Mouse (Mus musculus) small intestine, adult 2 months (tissue): ENCODE data around the gene Txnip. TPM values are rescaled to one million over a fixed set of nuclear protein-coding genes. Genes with fewer than 3 reads are reported as not detected.

ENCODE experiments used
- H3K27ac ChIP-seq: fragments of 200-500 bp; 2 replicates; pipeline ENCODE4 v1.5.1; 2012; ENCODE audit warnings: low read depth, low read length, control low read depth, inconsistent platforms; ENCODE audit not compliant: insufficient read depth
- H3K27me3 ChIP-seq: fragments of 200-500 bp; 2 replicates; pipeline ENCODE4 v1.6.1; 2012; ENCODE audit warnings: mild to moderate bottlenecking, moderate library complexity, low read length, inconsistent platforms; ENCODE audit not compliant: control insufficient read depth, insufficient read depth
- H3K36me3 ChIP-seq: fragments of 200-500 bp; 2 replicates; pipeline ENCODE4 v1.6.1; 2012; ENCODE audit warnings: mild to moderate bottlenecking, low read length, control low read depth, inconsistent platforms; ENCODE audit not compliant: control insufficient read depth, insufficient read depth
- H3K4me1 ChIP-seq: fragments of 200-500 bp; 2 replicates; pipeline ENCODE4 v1.6.1; 2012; ENCODE audit warnings: low read length, inconsistent platforms, mixed read lengths; ENCODE audit not compliant: control insufficient read depth, insufficient read depth, insufficient read length
- H3K4me3 ChIP-seq: fragments of 200-500 bp; 2 replicates; pipeline ENCODE4 v1.5.1; 2012; ENCODE audit warnings: low read depth, mild to moderate bottlenecking, control low read depth, inconsistent platforms, low read length, moderate library complexity
- CTCF ChIP-seq: fragments of 200-500 bp; IDR thresholded peaks from 2 replicates; pipeline ENCODE4 v1.5.1; 2012; ENCODE audit warnings: low read depth, mild to moderate bottlenecking, control low read depth, inconsistent platforms, low read length, moderate library complexity, mixed read lengths; ENCODE audit not compliant: insufficient replicate concordance, insufficient read length; ENCODE audit errors: extremely low read depth
- POLR2A ChIP-seq: fragments of 200-500 bp; IDR thresholded peaks from 2 replicates; pipeline ENCODE4 v1.6.1; 2012; ENCODE audit warnings: low read depth, mild to moderate bottlenecking, control low read depth, inconsistent platforms, low read length, moderate library complexity
- WGBS: fragments of 180-500 bp; shearing (Covaris S2); methylation state at CpG from one replicate; pipeline ENCODE4 v1.1.7; 2018; 5-methylcytosine and 5-hydroxymethylcytosine counted together
- polyA plus RNA-seq: library from polyadenylated mRNA; depleted of rRNA; stranded (reverse); fragments of >200 nt; gene quantifications from 2 replicates; pipeline ENCODE4 v1.2.3, GENCODE M21; 2012

Gene Txnip
- polyA plus RNA-seq, 1 experiment, result 384 TPM

DNA sequence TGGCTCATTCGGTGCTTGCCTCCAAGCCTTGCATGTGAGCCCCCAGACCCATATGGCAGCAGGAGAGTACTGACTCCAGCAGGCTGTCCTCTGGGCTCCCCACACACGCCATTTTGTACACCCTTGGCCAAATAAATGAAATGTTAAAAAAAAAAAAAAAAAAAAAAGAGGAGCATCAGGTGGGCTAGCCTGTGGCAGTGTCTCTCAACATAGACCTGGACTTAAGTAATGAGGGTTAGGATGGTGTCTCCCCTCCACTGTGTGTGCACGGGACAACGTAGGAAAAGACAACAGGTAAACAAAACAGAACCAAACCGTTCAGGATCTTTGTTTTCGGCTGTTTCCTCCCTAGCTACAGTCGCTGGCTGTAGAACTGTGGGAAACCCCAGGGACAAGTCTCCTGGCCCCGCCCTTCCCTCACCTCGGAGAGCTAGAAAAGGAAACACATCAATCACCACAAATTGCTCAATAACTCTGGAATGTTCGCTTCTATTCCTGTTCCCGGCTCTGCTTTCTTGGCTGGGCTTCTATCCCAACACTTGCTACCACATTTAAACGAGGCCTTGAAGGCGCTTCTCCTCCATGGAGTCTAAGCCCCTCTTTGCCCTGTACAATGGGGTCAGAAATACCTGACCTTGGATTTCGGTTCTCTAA, 18.4 kb downstream of the Txnip start:
- Histone ChIP-seq H3K4me3 (peak overlapping the region; percentile 51), H3K27me3 (no peaks in the 10 kb centered on the region), H3K4me1 (peaks cover 33% of the 10 kb centered on the region), H3K36me3 (no peaks in the 10 kb centered on the region), H3K27ac (peak overlapping the region; percentile 100)
- 5% methylated on average over 14 of the region's 14 CpGs for whole genome bisulfite sequencing
- TF ChIP-seq CTCF (no peak), POLR2A (no peak; the same call in 1 of the 2 replicates)

DNA sequence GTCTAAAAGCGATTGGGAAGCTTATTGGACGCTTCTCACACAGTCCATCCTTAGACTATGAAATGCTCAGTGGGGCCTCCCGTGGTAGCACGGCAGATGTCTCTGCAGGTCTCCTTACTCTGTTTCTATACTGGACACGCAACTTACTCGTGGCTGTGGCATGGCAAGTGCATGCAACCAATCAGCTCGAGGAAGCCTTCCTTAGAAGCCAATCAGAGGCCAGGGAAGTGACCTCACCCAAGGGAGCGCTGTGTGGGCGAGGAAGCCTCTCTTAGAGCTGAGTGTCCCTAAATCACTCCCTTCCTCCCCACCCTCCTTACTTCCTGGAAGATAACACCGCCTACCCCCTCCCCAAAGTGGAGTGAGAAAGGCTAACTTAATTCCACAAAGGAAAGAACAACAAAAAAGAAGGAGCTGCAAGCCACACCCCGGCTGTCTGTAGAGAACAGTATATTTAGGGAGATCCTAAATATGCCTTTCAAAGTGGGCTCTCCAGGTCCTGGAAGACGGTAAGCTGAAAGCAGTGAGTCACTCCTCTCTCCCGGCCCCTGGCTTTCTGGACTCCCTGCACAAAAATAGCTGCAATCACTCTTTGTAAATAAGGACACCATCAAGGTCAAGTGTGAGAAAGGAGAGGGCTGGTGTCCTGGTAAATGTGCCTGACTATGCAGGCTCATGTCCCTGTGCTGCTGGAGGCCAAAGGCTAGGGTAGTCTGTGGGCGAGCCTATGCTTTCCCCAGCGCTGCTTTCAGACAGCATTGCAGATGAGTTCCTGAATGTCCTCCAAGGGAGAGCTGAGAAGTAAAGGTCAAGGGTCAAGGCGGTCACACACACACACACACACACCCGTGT, 19.2 kb downstream of the Txnip start, which contains the start of gene Gm16253:
Gene Gm16253, plus strand, starts transcription at position 295 of the 852 bp plus-strand sequence.
- Histone ChIP-seq H3K27ac (peak within 1 kb of the TSS; percentile 100), H3K4me3 (peak within 1 kb of the TSS; percentile 51), H3K36me3 (no peaks in the 10 kb centered on the region), H3K27me3 (no peaks in the 10 kb centered on the region), H3K4me1 (peaks cover 27% of the 10 kb centered on the region)
- TF ChIP-seq CTCF (no peak; the same call in 1 of the 2 replicates), POLR2A (peak; percentile 45; the same call in 1 of the 2 replicates)
- WGBS, result 4% methylated on average over 17 of the region's 17 CpGs

- no peaks in the 10 kb centered on the region for H3K36me3 ChIP-seq
- H3K4me1 ChIP-seq, result peaks cover 21% of the 10 kb centered on the region
- WGBS, result 56% methylated on average over 4 of the region's 4 CpGs
- TF ChIP-seq CTCF, result no peak
- TF ChIP-seq POLR2A, result no peak
- H3K27me3 ChIP-seq, result no peaks in the 10 kb centered on the region
- H3K27ac ChIP-seq, result peak overlapping the region; percentile 100
- H3K4me3 ChIP-seq, result peak overlapping the region; percentile 1; the same call in 1 of the 2 replicates
Measured at GRCm38 (mm10) chr3:96577566-96577965, 19.8 kb downstream of the Txnip start.

GRCm38 (mm10) chr3:96578561-96579238, 20.9 kb downstream of the Txnip start:
- Histone ChIP-seq H3K36me3 (no peaks in the 10 kb centered on the region), H3K27ac (peak overlapping the region; percentile 1; the same call in 1 of the 2 replicates), H3K4me1 (peaks cover 19% of the 10 kb centered on the region), H3K4me3 (no peak overlapping the region), H3K27me3 (no peaks in the 10 kb centered on the region)
- no peak for TF ChIP-seq CTCF
- WGBS, result 76% methylated on average over 12 of the region's 12 CpGs

DNA sequence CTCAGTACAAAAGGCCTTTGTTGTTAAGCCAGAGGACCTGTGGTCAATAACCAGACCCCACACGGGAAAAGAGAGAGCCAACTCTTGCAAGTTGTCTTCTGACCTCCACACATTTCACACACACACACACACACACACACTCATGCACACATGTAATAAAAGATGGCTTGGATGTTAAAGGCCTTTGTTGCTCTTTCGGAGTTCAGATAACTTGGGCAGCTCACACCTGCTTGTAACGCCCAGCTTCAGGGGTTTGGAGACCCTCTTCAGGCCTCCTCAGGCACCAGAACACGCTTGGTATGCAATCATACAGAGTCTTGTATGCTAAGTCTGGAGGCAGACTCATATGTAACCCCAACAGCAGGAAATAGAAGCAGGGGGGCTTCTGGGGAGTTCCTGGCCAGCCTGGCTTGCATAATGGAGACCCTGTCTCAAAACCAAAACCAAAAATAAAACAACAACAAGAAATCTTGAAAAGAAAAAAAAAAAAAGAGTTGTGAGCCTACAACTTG, 21.5 kb downstream of the Txnip start:
- Histone ChIP-seq H3K4me3 (0 out of 2 replicates have a peak overlapping the region, but pooled peaks have one; percentile 1), H3K27ac (0 out of 2 replicates have a peak overlapping the region, but pooled peaks have one; percentile 1), H3K36me3 (no peaks in the 10 kb centered on the region), H3K27me3 (no peaks in the 10 kb centered on the region), H3K4me1 (peaks cover 15% of the 10 kb centered on the region)
- whole genome bisulfite sequencing, result 72% methylated on average over 4 of the region's 4 CpGs
- TF ChIP-seq CTCF (no peak), POLR2A (no peak)

- Histone ChIP-seq H3K4me3 (0 out of 2 replicates have a peak overlapping the region, but pooled peaks have one; percentile 1), H3K36me3 (no peaks in the 10 kb centered on the region), H3K4me1 (peaks cover 12% of the 10 kb centered on the region), H3K27ac (peak overlapping the region; percentile 48), H3K27me3 (no peaks in the 10 kb centered on the region)
- WGBS, result 10% methylated on average over 16 of the region's 16 CpGs
- TF ChIP-seq CTCF, result peak; percentile 100
- no peak for TF ChIP-seq POLR2A
Measured at GRCm38 (mm10) chr3:96579885-96580454, 22.2 kb downstream of the Txnip start.
